Mouse (Mus musculus) layer of hippocampus, adult 2 months (tissue): ENCODE data around the gene Cdc5l. TPM values are rescaled to one million over a fixed set of nuclear protein-coding genes. Genes with fewer than 3 reads are reported as not detected.

Experiments
- DNase-seq, 2 experiments: peaks; one replicate each; pipeline ENCODE4 v3.0.0; 2022; ENCODE audit warnings: low spot score in 2 of 2
- H3K27ac ChIP-seq: fragments of 200-600 bp; 2 replicates; pipeline ENCODE4 v1.8.1; 2022
- H3K4me3 ChIP-seq: fragments of 200-600 bp; 2 replicates; pipeline ENCODE4 v1.8.1; 2022; ENCODE audit warnings: mild to moderate bottlenecking
- CTCF ChIP-seq: fragments of 200-600 bp; conservative IDR thresholded peaks from 2 replicates; pipeline ENCODE4 v1.8.1; 2022; ENCODE audit warnings: antibody characterized with exemption, mild to moderate bottlenecking, moderate library complexity
- total RNA-seq, 2 experiments: library from RNA; stranded (reverse); gene quantifications; 2 replicates each; pipeline ENCODE4 v1.2.3; 2021

The Cdc5l gene
- total RNA-seq, 2 experiments from 2014 or later = 55.7 to 57.5 TPM

DNA sequence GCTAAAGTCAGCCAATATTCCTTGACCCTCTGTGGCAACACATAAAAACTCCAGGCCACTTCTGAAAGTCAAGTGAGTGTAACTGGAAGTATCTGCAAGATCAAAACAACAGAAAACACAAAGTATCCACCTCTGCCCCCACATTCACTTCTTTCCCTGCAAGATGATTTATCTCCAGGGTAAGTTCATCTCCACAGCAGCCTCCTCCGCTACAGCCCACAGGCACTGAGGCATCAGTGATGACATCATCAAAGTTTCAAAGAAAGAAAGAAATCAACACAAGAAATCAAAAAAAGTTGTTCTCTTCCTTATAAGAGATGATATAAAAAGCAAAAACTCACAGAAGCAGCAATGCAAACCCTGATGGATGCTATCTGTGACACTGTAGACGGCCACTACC lies 24.8 kb downstream of the Cdc5l start:
- H3K4me3 ChIP-seq = no peak overlapping the region
- no peak for TF ChIP-seq CTCF
- DNase-seq = no peak
- no peak overlapping the region for H3K27ac ChIP-seq

DNA sequence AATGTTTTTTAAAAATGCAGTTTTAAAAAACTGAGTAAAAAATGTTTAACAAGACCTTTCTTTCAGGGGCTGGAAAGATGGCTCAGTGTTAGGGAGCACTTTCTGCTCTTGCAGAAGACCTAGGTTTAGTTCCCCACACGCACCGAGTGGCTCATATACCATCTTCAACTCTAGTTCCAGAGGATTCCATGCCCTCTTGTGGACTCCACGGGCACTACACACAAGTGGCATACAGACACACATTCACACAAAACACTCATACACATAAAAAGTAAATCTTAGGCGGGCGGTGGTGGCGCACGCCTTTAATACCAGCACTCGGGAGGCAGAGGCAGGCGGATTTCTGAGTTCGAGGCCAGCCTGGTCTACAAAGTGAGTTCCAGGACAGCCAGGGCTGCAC lies 27.3 kb downstream of the Cdc5l start:
- H3K27ac ChIP-seq = no peak overlapping the region
- peak; percentile 58 for TF ChIP-seq CTCF
- H3K4me3 ChIP-seq = no peak overlapping the region
- no peak for DNase-seq

DNA sequence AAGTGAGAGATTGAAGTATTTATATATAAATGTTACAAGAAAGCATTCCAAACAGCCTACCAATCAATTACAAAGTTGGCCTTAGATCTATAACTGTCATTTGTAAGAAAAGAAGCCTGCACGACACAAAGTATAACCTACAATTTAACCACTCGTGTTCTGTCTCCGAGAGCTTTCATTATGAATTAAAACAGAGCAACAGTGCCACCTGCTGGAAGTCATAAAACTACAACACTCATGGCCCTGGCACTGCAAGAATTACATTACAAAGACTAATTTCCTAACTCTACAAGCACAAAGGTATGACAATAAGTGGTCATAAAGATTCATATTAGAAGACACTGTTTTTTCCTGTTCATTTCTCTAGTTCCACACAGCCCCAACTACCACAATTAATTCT lies 30.3 kb downstream of the Cdc5l start:
- peak; percentile 63 to 79 for DNase-seq
- TF ChIP-seq CTCF = peak; percentile 92
- Histone ChIP-seq H3K4me3 (no peak overlapping the region), H3K27ac (no peak overlapping the region)

DNA sequence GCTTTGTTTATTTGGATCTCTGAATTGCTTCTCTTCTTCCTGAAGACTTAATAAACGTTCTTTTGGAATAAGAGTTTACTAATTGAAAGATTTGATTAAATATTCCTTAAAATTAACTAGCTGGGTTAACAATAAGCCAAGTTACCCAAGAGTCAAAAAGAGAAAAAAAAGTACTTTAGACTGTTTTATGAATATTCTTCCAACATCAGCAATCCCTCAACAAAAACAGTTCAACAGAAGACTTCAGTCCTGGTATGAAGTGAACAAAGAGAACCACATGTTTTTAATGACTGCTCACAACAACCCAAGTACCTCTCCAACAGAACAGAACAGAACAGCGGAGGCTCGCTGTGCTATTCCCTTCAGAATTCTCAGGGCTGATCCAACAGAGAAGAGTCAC lies 30.9 kb downstream of the Cdc5l start:
- H3K4me3 ChIP-seq = no peak overlapping the region
- no peak for TF ChIP-seq CTCF
- no peak overlapping the region for H3K27ac ChIP-seq
- no peak for DNase-seq

DNA sequence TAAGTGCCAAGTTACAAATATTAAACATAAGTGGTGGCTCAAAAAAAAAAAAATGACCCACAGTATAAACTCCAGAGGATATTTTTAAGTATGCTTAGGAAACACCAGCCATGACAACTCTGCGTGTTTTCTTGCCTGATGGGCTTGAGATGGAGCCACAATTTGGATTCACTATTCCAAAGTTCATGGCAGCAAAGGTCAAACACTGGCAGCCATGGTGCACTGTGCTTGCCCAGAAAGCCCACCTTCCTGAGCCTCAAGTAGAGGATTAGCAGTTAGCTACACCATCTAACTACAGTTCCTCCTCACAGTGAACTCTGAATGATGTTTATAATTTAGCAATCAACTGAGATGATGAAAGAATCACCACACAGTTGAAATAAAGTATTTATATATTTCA lies 31.4 kb downstream of the Cdc5l start:
- Histone ChIP-seq H3K27ac (no peak overlapping the region), H3K4me3 (no peak overlapping the region)
- DNase-seq = no peak
- no peak for TF ChIP-seq CTCF

DNA sequence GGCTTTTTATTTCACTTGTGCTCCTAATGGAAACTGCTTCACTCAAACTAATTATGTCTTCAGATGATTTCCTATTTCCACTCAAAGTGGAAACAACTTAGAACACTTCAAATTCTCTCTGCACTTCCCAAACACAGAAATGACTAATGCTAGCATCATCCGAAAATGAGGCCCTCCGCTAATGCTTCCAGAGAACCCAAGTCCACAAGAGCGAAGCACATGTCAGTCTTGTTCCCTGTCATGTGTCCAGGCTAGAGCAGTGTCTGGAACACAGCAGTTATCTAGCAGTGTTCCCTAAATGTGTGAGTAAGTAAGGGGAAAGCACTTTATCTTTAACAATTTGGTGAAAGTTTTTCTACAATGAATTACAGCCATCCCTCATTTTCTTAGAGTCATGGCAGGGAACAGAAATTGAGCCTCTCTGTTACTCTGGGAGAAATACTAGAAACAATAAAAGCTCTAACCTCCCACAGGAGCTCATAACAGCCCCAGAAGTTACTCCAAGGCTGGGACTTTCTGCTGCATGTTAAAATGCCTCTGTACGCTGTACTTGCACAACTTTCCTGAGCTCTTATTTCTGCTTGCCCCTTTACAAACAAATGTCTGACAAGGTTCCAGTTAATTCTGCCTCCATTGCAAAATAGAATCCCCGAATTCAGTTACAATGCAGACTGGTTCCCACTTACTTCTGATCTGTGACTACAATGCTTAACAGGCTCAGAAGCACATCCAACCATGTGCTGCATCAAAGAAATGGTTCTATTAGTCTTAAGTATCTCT lies 32.2 kb downstream of the Cdc5l start:
- peak in 1 of 2 experiments; percentile 14 for DNase-seq
- Histone ChIP-seq H3K27ac (no peak overlapping the region), H3K4me3 (no peak overlapping the region)
- no peak for TF ChIP-seq CTCF

DNA sequence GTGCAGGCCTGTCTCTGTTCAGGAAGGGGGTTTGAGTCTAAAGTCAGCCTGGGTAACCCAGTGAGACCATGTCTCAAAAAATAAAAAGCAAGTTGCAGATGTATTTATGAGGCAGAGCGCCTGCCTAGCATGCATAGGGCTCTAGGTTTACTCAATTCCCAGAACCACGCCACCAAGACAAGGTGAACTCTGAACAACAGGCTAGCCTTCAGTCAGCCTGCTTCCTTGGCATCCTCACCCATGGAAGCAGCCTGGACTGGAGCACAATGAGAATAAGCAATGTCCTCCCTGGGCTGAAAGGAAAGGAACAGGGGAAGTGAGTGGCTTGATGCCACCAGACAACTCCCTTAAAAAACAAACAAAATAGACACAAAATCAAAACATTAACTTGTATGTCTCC lies 35.5 kb downstream of the Cdc5l start:
- no peak for TF ChIP-seq CTCF
- no peak for DNase-seq
- H3K27ac ChIP-seq = no peak overlapping the region
- no peak overlapping the region for H3K4me3 ChIP-seq

DNA sequence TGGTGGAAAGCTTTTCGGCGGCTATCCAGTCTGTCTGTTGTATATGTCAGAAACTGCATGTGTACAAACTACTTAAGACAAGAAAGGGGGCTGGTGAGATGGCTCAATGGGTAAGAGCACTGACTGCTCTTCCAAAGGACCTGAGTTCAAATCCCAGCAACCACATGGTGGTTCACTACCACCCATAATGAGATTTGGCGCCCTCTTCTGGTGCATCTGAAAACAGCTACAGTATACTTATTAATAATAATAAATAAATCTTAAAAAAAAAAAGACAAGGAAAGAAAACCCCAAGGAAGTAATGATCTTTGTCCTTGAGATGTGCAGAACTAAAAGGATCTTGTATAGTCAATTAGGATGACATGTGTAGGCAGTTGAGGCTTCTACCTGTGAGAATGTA lies 36.0 kb downstream of the Cdc5l start:
- Histone ChIP-seq H3K4me3 (no peak overlapping the region), H3K27ac (no peak overlapping the region)
- TF ChIP-seq CTCF = peak; percentile 61
- DNase-seq = no peak

DNA sequence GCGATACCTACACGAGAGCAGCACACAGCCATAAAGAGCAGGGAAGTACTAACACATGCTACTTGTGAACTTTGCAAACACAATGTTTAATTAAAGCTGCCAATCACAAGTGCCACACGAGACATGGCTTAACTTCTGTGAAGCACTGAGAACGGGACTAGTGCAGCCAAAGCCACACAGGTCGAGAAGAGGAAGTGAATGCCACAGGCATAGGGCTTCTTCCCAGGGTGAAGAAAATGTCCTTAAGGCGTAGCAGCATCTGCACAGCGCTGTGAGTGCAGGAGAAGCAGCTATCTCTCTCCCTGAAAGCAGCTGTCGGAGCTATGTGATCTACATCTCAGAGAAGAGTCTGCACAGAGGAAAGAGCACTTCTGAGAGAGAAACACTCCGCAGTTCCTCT lies 38.9 kb downstream of the Cdc5l start:
- TF ChIP-seq CTCF = no peak
- DNase-seq = no peak
- no peak overlapping the region for H3K4me3 ChIP-seq
- no peak overlapping the region for H3K27ac ChIP-seq

DNA sequence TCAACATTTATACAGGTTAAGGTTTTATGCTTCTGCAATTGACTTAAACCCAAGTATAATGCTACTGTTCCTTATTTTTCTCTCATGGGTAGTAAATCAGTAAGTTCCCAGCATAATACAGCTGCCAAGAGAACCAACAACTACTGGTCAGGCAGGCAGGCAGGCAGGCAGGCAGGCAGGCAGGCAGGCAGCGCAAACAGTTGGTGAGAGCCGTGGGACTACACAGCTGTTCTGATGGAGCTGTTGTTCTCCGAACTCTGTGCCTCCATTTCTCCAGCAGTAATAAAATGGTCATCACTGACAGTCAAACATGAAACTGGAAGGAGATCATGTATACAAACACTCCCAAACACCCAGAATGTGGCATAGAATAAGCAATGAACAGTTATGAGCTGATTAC lies 39.8 kb downstream of the Cdc5l start:
- Histone ChIP-seq H3K27ac (no peak overlapping the region), H3K4me3 (no peak overlapping the region)
- no peak for DNase-seq
- TF ChIP-seq CTCF = no peak

DNA sequence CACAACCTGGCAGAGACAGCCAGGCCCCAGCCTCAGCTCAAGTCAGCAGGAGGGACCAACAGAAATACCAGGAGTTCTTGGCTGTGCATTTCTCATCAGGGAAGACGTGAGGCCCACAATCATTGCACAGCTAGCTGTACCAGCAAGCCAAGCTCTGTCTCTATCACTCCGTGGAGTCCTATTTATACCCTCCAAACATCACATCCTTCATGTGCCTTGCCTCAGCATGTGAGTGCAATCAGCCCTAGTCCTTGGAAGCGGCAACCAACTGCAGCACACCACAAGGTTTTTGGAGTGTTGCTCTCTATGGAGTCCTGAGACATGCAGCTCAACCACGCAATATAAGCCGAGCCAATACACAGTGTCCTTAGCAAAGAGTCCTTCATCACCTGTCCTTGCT lies 43.6 kb downstream of the Cdc5l start:
- H3K4me3 ChIP-seq = no peak overlapping the region

DNA sequence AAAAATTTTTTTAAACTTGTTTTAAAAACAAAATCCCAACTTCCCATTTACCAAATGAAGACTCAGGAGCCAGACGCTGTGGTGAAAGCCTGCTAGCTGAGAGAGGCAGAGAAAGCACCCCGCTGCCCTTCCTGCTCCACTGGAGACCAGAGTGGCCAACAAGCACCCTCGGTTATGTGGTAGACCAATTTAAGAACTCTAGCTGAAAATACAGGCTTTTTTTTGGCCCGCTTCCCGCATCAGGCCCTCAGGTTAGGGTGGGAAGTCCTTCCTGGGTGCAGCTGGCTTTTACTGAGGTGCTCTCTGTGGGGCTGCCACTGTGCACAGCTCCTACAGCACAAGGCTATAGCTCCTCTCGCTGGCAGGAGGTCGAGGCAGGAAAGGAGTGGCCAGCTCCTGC lies 46.6 kb downstream of the Cdc5l start:
- Histone ChIP-seq H3K27ac (no peak overlapping the region), H3K4me3 (no peak overlapping the region)
- DNase-seq = no peak
- TF ChIP-seq CTCF = no peak

More for the DNA sequence above, 43.6 kb downstream of the Cdc5l start:
- H3K27ac ChIP-seq = no peak overlapping the region
- no peak for DNase-seq
- no peak for TF ChIP-seq CTCF

DNA sequence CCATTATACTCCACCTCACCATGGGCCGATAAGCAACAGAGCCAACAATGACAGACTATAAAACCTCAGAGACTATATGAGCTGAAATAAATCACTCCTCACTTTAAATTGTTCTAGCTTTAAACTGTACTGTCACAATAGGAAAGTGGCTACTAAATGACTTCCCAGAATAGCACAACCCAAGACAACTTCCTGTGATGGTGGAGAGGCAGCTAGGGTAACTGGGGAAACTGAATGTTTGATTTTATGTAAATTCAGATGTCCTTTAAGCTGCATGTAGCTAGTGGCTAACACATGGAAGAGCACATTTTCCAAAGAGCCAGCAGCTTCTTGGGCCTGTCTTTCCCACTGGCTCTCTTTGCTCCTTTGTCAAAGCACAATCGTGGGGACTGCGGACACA lies 50.2 kb downstream of the Cdc5l start:
- H3K4me3 ChIP-seq = no peak overlapping the region
- no peak for DNase-seq
- H3K27ac ChIP-seq = no peak overlapping the region
- no peak for TF ChIP-seq CTCF

DNA sequence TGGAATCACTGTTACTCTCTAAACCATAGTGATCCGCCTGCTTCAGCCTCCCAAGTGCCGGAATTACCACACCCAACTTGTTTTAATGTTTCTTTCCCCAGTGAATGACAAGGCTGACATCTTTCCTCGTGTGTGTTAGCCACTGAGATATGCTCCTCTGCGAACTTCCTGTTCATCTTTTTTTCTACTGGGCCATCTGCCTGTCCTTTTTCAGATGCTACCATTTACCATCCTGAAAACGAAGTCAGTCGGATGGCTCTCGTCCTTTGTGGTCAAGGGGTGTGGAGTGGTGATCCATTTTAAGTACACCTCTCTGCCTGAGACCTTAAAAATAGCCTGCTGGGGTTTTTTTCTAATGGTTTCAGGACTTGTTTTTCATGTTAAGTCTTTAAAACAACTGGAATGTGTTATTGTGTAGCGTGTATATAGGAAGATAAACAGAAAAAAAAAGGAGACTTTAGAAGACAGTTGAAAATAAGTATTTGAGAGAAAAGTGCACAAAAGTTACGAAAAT lies 54.2 kb downstream of the Cdc5l start:
- no peak overlapping the region for H3K4me3 ChIP-seq
- TF ChIP-seq CTCF = no peak
- no peak for DNase-seq
- no peak overlapping the region for H3K27ac ChIP-seq
